Mouse (Mus musculus): ENCODE measurements at regions not wholly inside any gene's neighbourhood (a gene's known extent, or its start where the extent isn't known, plus 50 kb on each side); places are given as distances from the start of the nearest gene placed in this dataset.

GRCm38 (mm10) chr15:102807353-102807752, 85.4 kb upstream of the Calcoco1 start:
- no peaks in the 10 kb centered on the region for H3K36me3 ChIP-seq (ENCODE audit: control insufficient read depth, insufficient read depth, low read length)
- no peak overlapping the region for H3K4me3 ChIP-seq (ENCODE audit: low read depth, low read length)
- 41% methylated on average over 3 of the region's 3 CpGs for WGBS
- no peaks in the 10 kb centered on the region for H3K9me3 ChIP-seq (replicated peaks; ENCODE audit: control insufficient read depth, low read length, poor library complexity, severe bottlenecking)
- H3K4me2 ChIP-seq (ENCODE audit: low read length): no peak overlapping the region
- peak overlapping the region; percentile 78 for H3K27ac ChIP-seq (ENCODE audit: low read length)
- peak; percentile 79 for ATAC-seq
- no peak overlapping the region for H3K9ac ChIP-seq (ENCODE audit: low read depth, low read length)
- H3K27me3 ChIP-seq (ENCODE audit: control insufficient read depth, insufficient read depth, low read depth, low read length): no peaks in the 10 kb centered on the region
- H3K4me1 ChIP-seq (ENCODE audit: control insufficient read depth, insufficient read depth, low read length): 0 out of 2 replicates have a peak, but pooled peaks cover 5% of the 10 kb centered on the region

GRCm38 (mm10) chr15:102819181-102819580, 97.2 kb upstream of the Calcoco1 start:
- H3K27me3 ChIP-seq (ENCODE audit: control insufficient read depth, insufficient read depth, low read depth, low read length): no peaks in the 10 kb centered on the region
- H3K9me3 ChIP-seq (replicated peaks; ENCODE audit: control insufficient read depth, low read length, poor library complexity, severe bottlenecking): no peaks in the 10 kb centered on the region
- H3K9ac ChIP-seq (ENCODE audit: low read depth, low read length): no peak overlapping the region
- 74% methylated on average over 12 of the region's 12 CpGs for WGBS
- H3K27ac ChIP-seq (ENCODE audit: low read length): no peak overlapping the region
- H3K4me2 ChIP-seq (ENCODE audit: low read length): no peak overlapping the region
- ATAC-seq: no peak
- no peak overlapping the region for H3K4me3 ChIP-seq (ENCODE audit: low read depth, low read length)
- H3K36me3 ChIP-seq (ENCODE audit: control insufficient read depth, insufficient read depth, low read length): no peaks in the 10 kb centered on the region
- H3K4me1 ChIP-seq (ENCODE audit: control insufficient read depth, insufficient read depth, low read length): no peaks in the 10 kb centered on the region

GRCm38 (mm10) chr15:102839688-102840087, 81.2 kb upstream of the Hoxc13 start:
- Histone ChIP-seq H3K27ac (ENCODE audit: low read length) (no peak overlapping the region), H3K27me3 (ENCODE audit: control insufficient read depth, insufficient read depth, low read depth, low read length) (no peaks in the 10 kb centered on the region), H3K4me3 (ENCODE audit: low read depth, low read length) (no peak overlapping the region), H3K4me1 (ENCODE audit: control insufficient read depth, insufficient read depth, low read length) (no peaks in the 10 kb centered on the region), H3K36me3 (ENCODE audit: control insufficient read depth, insufficient read depth, low read length) (no peaks in the 10 kb centered on the region), H3K9me3 (replicated peaks; ENCODE audit: control insufficient read depth, low read length, poor library complexity, severe bottlenecking) (no peaks in the 10 kb centered on the region), H3K9ac (ENCODE audit: low read depth, low read length) (no peak overlapping the region), H3K4me2 (ENCODE audit: low read length) (no peak overlapping the region)
- whole genome bisulfite sequencing: 92% methylated on average over 5 of the region's 5 CpGs
- ATAC-seq: no peak

GRCm38 (mm10) chr15:102862374-102862773, 58.5 kb upstream of the Hoxc13 start:
- no peak for ATAC-seq
- H3K9me3 ChIP-seq (replicated peaks; ENCODE audit: control insufficient read depth, low read length, poor library complexity, severe bottlenecking): no peaks in the 10 kb centered on the region
- no peaks in the 10 kb centered on the region; the same call in 1 of the 2 replicates for H3K27me3 ChIP-seq (ENCODE audit: control insufficient read depth, insufficient read depth, low read depth, low read length)
- H3K36me3 ChIP-seq (ENCODE audit: control insufficient read depth, insufficient read depth, low read length): no peaks in the 10 kb centered on the region
- 89% methylated on average over 6 of the region's 6 CpGs for whole genome bisulfite sequencing
- no peak overlapping the region for H3K4me3 ChIP-seq (ENCODE audit: low read depth, low read length)
- H3K4me1 ChIP-seq (ENCODE audit: control insufficient read depth, insufficient read depth, low read length): no peaks in the 10 kb centered on the region
- H3K27ac ChIP-seq (ENCODE audit: low read length): no peak overlapping the region
- no peak overlapping the region for H3K4me2 ChIP-seq (ENCODE audit: low read length)
- H3K9ac ChIP-seq (ENCODE audit: low read depth, low read length): no peak overlapping the region

- H3K4me2 ChIP-seq (ENCODE audit: low read length): no peak overlapping the region
- no peak overlapping the region for H3K4me3 ChIP-seq (ENCODE audit: low read depth, low read length)
- H3K27me3 ChIP-seq (ENCODE audit: control insufficient read depth, insufficient read depth, low read depth, low read length): no peaks in the 10 kb centered on the region
- H3K4me1 ChIP-seq (ENCODE audit: control insufficient read depth, insufficient read depth, low read length): no peaks in the 10 kb centered on the region
- H3K27ac ChIP-seq (ENCODE audit: low read length): no peak overlapping the region
- no peaks in the 10 kb centered on the region for H3K36me3 ChIP-seq (ENCODE audit: control insufficient read depth, insufficient read depth, low read length)
- 87% methylated on average over 3 of the region's 3 CpGs for WGBS
- H3K9ac ChIP-seq (ENCODE audit: low read depth, low read length): no peak overlapping the region
- no peak for ATAC-seq
- no peaks in the 10 kb centered on the region for H3K9me3 ChIP-seq (replicated peaks; ENCODE audit: control insufficient read depth, low read length, poor library complexity, severe bottlenecking)
Observed at GRCm38 (mm10) chr15:102866788-102867187, 54.1 kb upstream of the Hoxc13 start.
